Mouse (Mus musculus) embryonic facial prominence, embryonic 10.5 days (tissue): ENCODE results near the gene 2700049A03Rik. TPM values are rescaled to one million over a fixed set of nuclear protein-coding genes. Genes with fewer than 3 reads are reported as not detected.

Experiments used
- DNase-seq: peaks from one replicate; pipeline ENCODE4 v3.0.0-alpha.2; 2017; ENCODE audit warnings: low spot score
- H3K27ac ChIP-seq: fragments of 300-500 bp; sonication (generic); replicated peaks from 2 replicates; pipeline ENCODE4 v1.5.1; 2016; ENCODE audit warnings: mild to moderate bottlenecking
- H3K27me3 ChIP-seq: fragments of 300-500 bp; sonication (generic); replicated peaks from 2 replicates; pipeline ENCODE4 v1.6.1; 2016; ENCODE audit warnings: low read depth, mild to moderate bottlenecking; ENCODE audit not compliant: poor library complexity, severe bottlenecking
- H3K36me3 ChIP-seq: fragments of 300-500 bp; sonication (generic); replicated peaks from 2 replicates; pipeline ENCODE4 v1.6.1; 2016; ENCODE audit warnings: mild to moderate bottlenecking, moderate library complexity
- H3K4me1 ChIP-seq: fragments of 300-500 bp; sonication (generic); 2 replicates; pipeline ENCODE4 v1.6.1; 2016
- H3K4me3 ChIP-seq: fragments of 300-500 bp; sonication (generic); 2 replicates; pipeline ENCODE4 v1.5.1; 2016; ENCODE audit warnings: mild to moderate bottlenecking, moderate library complexity
- H3K9me3 ChIP-seq: fragments of 300-500 bp; sonication (generic); 2 replicates; pipeline ENCODE4 v1.6.1; 2016; ENCODE audit warnings: mild to moderate bottlenecking
- WGBS: fragments of 180-500 bp; shearing (Covaris S2); methylation state at CpG from one replicate; pipeline ENCODE4 v1.1.7; 2016; 5-methylcytosine and 5-hydroxymethylcytosine counted together
- polyA plus RNA-seq: library from polyadenylated mRNA; unstranded; fragments of >200 nt; fragmentation: Nextera tagmentation; extraction: Ambion mirVana; gene quantifications from 2 replicates; pipeline ENCODE4 v1.2.1, GENCODE M21; 2016

The 2700049A03Rik gene
- polyA plus RNA-seq, 1 experiment from 2014 or later, result 19.4 TPM

- Histone ChIP-seq H3K27ac (peak overlapping the region; percentile 36), H3K4me3 (no peak overlapping the region), H3K27me3 (no peaks in the 10 kb centered on the region), H3K36me3 (no peaks in the 10 kb centered on the region), H3K9me3 (0 out of 2 replicates have a peak, but pooled peaks cover 5% of the 10 kb centered on the region), H3K4me1 (peaks cover 8% of the 10 kb centered on the region)
- WGBS, result 54% methylated on average over 12 of the region's 12 CpGs
- DNase-seq, result no peak
These were observed 143.0 kb downstream of the 2700049A03Rik start for GRCm38 (mm10) chr12:71279521-71280262.

DNA sequence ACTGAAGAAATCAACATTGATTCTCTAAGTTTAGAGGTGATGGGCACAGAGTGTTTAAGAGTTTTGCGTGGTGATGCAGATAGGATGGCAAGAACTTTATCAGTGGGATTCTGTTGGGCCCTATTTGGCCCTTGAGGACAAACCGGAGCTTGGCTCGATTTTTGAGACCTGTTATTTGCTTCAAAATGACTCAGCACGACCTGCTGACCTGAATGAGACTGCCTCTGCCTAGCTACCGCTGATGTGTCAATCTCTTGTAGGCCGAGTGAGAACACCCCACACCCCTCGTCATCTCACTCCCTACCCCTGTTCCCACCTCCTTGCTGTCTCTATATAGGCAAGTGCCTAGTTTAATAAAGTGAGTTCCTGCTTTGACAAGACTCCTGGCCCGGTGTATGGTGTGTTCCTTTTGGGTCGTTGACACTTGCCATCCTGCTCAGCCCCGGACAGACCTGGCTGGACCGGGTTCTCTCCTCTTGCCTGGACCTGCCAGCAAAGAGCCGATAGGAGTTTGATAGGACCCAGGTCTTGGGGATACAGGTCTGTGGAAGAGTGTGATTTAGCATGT is 144.6 kb downstream of the 2700049A03Rik start:
- Histone ChIP-seq H3K36me3 (no peaks in the 10 kb centered on the region), H3K4me1 (peaks cover 8% of the 10 kb centered on the region), H3K9me3 (0 out of 2 replicates have a peak, but pooled peaks cover 5% of the 10 kb centered on the region), H3K27me3 (no peaks in the 10 kb centered on the region), H3K4me3 (no peak overlapping the region), H3K27ac (no peak overlapping the region)
- WGBS, result 84% methylated on average over 12 of the region's 12 CpGs
- DNase-seq, result peak; percentile 5

DNA sequence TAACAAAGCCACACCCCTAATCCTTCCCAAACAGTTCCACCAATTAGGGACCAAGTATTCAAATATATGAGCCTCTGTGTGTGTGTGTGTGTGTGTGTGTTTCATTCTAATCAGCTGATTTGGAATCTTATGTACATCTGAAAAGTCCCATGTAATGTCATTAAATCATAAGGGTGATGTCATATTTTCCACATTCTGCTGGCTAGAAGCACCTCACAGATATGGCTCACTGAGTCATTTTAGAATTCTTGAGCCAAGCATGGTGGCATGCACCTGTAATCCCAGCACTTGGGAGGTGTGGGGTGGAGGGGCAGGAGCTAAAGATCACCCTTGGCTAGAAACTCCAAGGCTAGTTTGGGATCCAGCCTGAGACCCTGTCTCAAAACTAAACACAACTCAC is 148.8 kb downstream of the 2700049A03Rik start:
- H3K4me1 ChIP-seq, result peaks cover 5% of the 10 kb centered on the region
- 0 out of 2 replicates have a peak, but pooled peaks cover 5% of the 10 kb centered on the region for H3K9me3 ChIP-seq
- H3K27me3 ChIP-seq, result no peaks in the 10 kb centered on the region

DNA sequence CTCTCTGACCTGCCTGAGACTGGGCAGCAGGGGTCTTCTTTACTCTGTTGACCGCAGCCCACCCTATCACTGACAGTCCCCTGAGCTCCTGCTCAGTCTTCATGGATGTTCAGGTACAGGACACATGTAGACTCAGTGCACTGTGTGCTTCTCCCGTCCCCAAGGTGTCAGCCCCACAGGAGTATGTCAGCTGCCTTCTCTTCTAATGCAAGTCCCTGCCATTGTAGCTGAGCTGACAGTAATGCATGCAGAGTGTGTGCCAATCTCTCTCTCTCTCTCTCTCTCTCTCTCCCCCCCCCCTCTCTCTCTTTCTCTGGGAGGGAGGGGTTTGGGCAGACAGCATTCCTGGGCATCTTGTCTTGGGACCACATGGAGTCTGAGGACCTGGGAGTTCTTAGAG is 153.8 kb downstream of the 2700049A03Rik start:
- peak overlapping the region; percentile 30; the same call in 1 of the 2 replicates for H3K27ac ChIP-seq
- no peaks in the 10 kb centered on the region for H3K36me3 ChIP-seq
- H3K9me3 ChIP-seq, result no peaks in the 10 kb centered on the region
- H3K4me1 ChIP-seq, result peaks cover 28% of the 10 kb centered on the region
- DNase-seq, result no peak
- H3K27me3 ChIP-seq, result no peaks in the 10 kb centered on the region
- WGBS, result 67% methylated on average over 2 of the region's 2 CpGs
- H3K4me3 ChIP-seq, result no peak overlapping the region

More for the DNA sequence above, 148.8 kb downstream of the 2700049A03Rik start:
- Histone ChIP-seq H3K27ac (no peak overlapping the region), H3K36me3 (no peaks in the 10 kb centered on the region), H3K4me3 (no peak overlapping the region)
- no peak for DNase-seq

Other genes with a start within 250 kb of the 2700049A03Rik start
- gene Actr10, start 199.0 kb upstream of the 2700049A03Rik start, polyA plus RNA-seq, result 223 and 229 TPM in 2 replicates
- 682 and 687 TPM in 2 replicates for gene Psma3, start 162.2 kb upstream of the 2700049A03Rik start, polyA plus RNA-seq
- 26.6 and 26.9 TPM in 2 replicates for gene Arid4a, start 120.9 kb upstream of the 2700049A03Rik start, polyA plus RNA-seq
- 0.40 TPM in 1 of 2 replicates, not detected in the other for gene Tomm20l, start 25.4 kb upstream of the 2700049A03Rik start, polyA plus RNA-seq
- 80.5 and 82.4 TPM in 2 replicates for gene Timm9, start 164 bp upstream of the 2700049A03Rik start, polyA plus RNA-seq
- gene Dact1, start 173.0 kb downstream of the 2700049A03Rik start, polyA plus RNA-seq, result 15.9 and 20.0 TPM in 2 replicates